Mouse (Mus musculus) natural killer cell, adult 2 months (primary cell): ENCODE data around the gene Smg6.
"Not testable (repeated sequence)": the region's sequence is repeated elsewhere in the genome, so short reads cannot be mapped to it uniquely, and the experiment has no call there.

Experiments used
- DNase-seq, 2 experiments: peaks; one replicate each; pipeline ENCODE4 v3.0.0; 2022; ENCODE audit warnings: low spot score in 2 of 2

Smg6 gene

DNA sequence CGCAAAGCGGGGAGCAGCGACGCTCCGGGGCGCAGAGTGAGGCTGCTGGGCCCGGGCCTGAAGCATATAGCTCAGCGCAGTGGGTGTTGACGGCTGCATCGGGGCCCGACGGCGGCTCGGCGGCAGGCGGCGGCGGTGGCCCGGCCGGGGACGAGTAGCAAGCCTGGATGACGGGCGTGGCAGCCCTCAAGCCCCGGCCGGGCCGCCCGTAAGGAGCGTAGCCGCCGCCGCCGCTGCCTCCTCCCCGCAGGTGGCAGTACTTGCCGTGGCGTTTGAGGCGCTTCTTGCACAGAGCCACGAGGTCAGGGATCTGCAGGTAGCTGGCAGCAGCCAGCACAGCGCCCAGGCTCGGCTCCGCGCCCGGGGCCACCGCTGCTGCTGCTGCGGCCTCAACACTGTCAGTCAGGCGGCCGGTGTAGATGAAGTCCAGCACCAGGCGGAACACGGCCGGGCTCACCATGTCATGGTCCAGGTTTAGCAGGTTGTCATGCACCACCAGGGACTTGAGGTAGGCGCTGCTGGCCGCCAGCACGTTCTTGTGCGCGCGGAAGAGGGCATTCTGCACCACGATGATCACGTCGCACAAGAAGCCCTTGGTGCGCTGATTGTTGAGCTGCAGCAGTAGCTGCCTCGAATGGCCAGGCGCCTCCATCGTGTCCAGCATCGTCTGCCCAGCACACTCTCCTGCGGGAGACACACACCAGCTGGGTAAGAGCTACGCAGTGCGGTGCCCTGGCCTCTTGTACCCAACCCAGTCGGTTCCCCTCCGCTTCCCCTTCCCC is 241.4 kb downstream of the Smg6 start:
- peak in 1 of 2 experiments; percentile 36 for DNase-seq

GRCm38 (mm10) chr11:75167643-75168589 is 242.3 kb downstream of the Smg6 start:
- DNase-seq: peak in 1 of 2 experiments; percentile 30

- peak; percentile 74 to 85 for DNase-seq
These were observed 243.2 kb downstream of the Smg6 start for GRCm38 (mm10) chr11:75168590-75169361.

GRCm38 (mm10) chr11:75169405-75170080 is 243.9 kb downstream of the Smg6 start, which contains the start of gene Hic1:
TSS of gene Hic1 (minus strand) at chr11:75169519.
- DNase-seq: no peak

- DNase-seq: peak; percentile 91
These were observed 244.6 kb downstream of the Smg6 start for GRCm38 (mm10) chr11:75170136-75170751.

- DNase-seq: no peak
These were observed 245.7 kb downstream of the Smg6 start for GRCm38 (mm10) chr11:75171186-75171865.

- DNase-seq: peak in 1 of 2 experiments; percentile 44
These were observed 246.8 kb downstream of the Smg6 start for GRCm38 (mm10) chr11:75172151-75173094.

DNA sequence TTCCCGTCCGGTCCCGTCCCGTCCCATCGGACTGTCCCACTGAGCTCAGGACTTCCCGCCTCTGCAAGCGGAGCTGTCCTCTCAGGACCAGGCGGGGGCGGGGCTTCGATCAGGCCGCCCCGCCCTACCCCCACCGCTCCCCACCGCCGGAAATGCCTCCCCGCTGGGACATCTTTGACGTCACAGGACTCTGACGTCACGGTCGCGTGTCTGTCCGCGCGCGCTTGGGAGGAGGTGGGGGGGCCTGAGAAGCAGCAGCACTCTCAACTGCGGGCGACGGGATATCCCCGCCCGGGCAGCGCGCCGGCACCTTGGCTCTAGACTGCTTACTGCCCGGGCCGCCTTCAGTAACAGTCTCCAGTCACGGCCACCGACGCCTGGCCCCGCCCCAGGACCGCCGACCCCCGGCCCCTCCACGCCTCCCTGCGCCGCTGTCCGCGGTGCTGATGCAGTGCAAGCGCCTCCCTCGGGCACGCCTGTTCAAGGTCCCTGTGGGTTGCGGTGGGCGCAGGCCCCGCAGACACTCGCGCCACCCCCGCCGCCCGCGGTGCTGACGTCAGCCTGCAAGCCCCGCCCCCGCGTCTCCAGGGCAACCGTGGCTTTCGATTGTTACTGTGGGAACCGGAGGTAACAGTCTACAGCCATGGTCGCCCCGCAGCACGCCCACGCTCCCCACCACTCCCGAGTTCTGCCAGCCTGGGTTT is 247.6 kb downstream of the Smg6 start:
- DNase-seq: peak; percentile 99 to 100

- no peak for DNase-seq
These were observed 248.2 kb downstream of the Smg6 start for GRCm38 (mm10) chr11:75173799-75174165.

DNA sequence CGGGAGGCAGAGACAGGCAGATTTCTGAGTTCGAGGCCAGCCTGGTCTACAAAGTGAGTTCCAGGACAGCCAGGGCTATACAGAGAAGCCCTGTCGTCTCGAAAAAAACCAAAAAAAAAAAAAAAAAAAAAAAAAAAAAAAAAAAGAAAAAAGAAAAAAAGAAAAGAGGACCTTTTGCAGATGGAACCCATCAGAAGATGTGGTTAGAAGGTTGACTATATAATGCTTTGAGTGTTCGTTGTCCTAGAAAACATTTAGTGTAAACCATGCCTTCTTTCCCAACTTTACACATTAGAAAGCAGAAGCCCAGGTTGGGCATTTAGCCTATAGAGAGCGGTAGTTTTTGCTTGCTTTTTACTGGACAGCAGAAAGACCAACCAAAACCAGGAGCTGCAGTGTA is 249.0 kb downstream of the Smg6 start:
- not testable (repeated sequence) for DNase-seq

- no peak for DNase-seq
These were observed 252.4 kb downstream of the Smg6 start for GRCm38 (mm10) chr11:75178011-75178410.

GRCm38 (mm10) chr11:75178672-75179208 is 253.1 kb downstream of the Smg6 start, which contains the start of gene Ovca2:
TSS of gene Ovca2 (minus strand) at chr11:75178835.
- DNase-seq: peak; percentile 92 to 94

DNA sequence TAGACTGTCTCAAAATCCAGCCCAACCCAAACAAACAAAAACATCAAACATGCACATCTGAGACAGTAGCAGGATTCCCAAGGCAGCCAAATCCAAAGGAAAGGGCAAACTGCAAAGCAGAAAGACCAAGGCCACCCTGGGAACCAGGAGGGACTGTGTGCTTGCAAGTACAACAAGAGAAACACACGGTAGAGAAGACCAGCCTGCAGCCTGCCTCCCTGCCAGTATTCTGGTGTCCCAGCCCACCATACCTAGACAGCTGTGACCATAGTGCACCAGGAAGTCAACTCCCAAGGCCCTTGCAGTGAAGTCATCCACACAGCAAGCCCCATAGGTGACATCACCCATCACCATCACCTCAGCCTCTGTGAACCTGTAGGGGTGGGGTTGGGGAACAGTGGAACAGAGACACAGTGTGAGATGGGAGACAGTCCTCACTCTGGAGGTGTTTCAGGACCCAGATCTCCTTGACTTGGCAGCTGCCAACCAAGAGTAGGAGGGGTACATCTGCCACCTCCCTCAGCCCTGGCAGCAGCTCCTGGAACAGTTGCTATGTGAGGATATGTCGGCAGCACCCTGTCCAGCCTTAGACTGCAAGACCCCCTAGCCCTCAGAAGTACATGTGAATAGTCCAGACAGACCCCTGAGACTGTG is 258.4 kb downstream of the Smg6 start:
- DNase-seq: no peak

DNA sequence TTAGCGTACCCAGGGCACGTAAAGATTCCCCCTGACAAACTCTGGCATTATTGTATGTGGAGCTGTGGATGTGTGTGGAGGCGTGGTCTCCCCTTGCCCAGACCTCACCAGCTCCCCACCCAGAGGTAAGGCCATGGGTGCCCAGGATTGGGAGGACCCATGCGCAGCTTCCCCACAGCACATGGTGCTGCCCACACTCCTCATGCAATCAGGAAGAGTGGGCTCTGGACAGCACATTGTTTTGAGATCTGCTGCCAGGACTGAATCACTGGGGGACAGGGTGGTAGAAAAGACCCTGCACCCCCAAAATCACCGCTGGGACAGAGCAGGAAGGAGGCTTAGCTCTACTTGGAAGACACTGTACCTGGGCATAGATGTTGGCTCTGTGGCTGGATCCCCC is 258.9 kb downstream of the Smg6 start:
- no peak for DNase-seq

GRCm38 (mm10) chr11:75184986-75185385 is 259.4 kb downstream of the Smg6 start:
- DNase-seq: peak in 1 of 2 experiments; percentile 50

DNA sequence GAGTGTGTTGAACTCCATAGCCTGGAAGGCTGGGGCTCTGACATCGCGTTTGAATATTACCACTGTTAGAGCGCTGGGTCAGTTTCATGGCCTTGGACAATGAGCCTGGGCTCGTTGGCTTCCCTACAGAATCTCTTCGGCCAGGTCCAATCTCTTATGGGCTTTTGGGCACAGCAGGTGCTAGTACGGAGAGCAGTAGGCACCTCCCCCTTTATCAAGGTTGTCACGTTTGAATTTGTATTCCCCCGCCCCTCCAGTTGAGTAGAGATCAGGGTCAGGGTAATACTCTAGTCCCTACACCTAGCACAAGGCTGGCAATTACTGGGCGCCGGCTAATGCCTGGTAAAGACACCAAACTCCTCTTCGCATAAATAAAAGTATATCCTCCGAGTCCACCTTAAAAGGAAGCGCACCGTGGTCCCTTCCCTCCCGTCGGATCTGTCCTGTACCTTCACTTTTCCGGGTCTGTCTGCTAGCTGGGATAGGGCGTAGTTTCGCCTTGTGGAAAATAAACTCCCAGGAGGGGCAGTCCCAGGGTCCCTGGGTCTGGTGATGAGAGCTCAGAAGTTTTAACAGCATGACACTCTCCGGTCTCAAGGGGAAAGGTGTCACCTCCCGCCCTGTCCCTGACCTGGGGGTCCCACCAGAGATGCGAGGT is 264.2 kb downstream of the Smg6 start:
- DNase-seq: no peak

DNA sequence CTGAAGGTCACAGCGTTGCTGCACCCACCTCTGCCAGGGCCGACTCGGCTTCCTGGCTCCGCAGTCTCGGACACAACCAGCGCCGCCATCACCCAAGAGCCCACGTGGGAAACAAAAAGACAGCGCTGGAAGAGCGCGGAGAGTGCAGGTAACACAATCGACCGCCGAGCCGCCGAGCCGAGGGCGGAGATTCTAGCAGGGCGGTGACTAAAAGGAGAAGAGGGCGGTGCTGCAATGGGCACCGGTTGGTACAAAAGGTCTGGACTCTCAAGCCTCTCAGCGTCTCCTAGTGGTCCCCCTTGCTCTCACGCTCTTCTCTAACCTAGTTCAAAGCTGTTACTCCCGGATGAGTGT is 264.7 kb downstream of the Smg6 start:
- peak; percentile 70 to 82 for DNase-seq
